Mouse (Mus musculus) CH12F3 (cell line): ENCODE data around the gene Kdm4b.

ENCODE experiments used
- in situ Hi-C: fragments of 300-500 bp; cut with MboI; formaldehyde crosslinking; loops from 2 replicates; pipeline ENCODE4 v1.14.3; 2020; ENCODE audit warnings: low sequenced_read_pairs

Gene Kdm4b

DNA sequence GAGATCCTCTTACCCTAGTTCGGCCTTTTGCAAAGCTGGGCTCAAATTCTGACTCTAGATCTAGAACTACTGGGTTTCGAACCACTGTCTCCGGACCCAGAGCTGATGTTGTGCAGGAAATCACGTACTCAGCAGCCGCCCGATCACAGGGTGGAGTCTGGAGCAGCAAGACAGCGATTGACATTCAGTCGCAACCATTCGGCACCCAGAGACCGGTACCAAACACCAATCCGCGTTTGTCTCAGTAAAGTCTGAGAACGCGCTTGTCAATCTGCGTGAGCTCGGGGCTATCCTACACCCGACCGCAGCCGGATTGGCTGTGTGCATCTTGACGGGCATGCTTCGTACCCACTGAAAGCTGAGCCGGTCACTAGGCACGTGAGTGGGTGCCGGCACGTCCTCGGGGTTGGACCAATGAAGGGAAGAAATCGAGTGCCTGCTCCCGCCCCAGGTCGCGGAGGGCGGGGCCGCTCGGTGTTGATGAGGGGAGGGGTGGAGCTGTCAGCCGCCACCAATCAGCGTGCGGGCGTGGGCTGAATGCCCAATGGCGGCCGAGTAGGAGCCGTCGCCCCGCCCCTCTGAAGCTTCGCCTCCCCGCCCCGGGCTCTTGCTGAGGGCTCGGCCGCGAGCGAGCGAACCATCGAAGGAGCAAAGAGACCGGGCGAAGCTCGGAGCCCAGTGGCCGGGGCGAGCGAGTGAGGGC is at the start of gene Kdm4b:
TSS of gene Kdm4b (plus strand) at position 613 of the 703 bp plus-strand sequence.
- in situ Hi-C loops: no loop called here

DNA sequence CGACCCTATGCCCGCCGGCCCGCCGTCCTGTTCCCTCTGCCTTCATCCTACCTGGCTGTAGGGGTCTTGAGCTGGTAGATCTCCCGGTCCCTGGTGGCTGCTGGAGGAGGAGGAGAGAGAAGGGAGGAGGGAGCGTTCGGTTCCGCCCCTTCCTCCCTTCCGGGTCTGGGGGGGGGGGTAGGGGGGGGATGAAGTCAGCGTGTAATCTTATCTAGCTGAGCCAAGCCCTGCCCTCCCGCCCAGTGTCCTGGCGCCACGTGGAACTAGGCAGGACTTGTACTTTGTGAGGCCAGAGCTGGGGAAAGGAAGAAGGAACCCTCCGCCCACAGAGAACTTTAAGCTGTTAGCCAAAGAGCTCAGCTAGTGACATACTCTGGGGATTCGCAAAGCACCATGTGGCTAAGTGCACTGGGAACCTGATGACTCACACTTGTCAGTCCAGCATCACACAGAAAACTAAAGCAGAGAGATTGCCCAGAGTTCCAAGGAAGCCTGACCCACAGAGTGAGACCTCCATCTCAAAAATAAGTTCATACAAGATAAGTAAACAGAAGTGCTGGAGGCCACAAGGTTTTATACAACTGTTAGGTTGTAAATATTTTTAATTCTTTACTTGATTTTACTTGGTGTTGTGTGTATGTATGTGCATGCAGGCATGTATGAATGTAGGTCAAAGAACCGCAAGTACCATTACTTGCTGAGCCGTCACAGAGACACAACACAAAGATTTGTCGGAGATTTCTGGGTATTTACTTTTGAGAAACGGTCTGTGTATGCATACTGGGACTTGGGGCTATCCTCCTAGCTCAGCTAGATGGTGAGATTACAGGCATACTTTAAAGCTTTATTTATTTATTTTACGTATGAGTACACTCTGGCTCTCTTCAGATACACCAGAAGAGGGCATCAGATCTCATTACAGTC is 49.0 kb upstream of the Kdm4b start, which contains the start of gene Ticam1:
TSS of gene Ticam1 (minus strand) at position 144 of the 924 bp plus-strand sequence.
- in situ Hi-C loops: no loop called here

GRCm38 (mm10) chr17:56277567-56277893 is 48.3 kb upstream of the Kdm4b start:
- in situ Hi-C loops: no loop called here

GRCm38 (mm10) chr17:56278340-56278739 is 47.5 kb upstream of the Kdm4b start:
- in situ Hi-C loops: no loop called here

GRCm38 (mm10) chr17:56279481-56280155 is 46.2 kb upstream of the Kdm4b start:
- in situ Hi-C loops: no loop called here

GRCm38 (mm10) chr17:56281193-56281592 is 44.7 kb upstream of the Kdm4b start:
- in situ Hi-C loops: no loop called here

DNA sequence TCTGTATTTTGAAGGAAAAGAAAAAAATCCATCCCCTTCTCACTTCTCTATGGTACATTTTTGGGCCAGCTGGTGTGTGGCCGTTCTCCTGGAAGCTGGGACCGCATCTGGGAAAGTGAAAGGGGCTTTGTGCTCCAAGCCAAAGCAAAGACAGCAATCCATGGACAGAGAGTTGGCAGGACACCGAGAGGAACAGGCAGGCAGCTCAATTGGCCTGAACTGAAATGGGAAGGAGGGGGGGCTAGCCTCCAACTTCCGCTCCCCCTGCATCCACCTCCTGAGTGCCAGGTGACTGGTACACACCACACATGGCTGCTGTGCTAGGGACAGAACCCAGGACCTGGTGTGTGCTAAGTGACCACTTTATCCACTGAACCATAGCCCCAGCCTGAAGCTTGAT is 43.1 kb upstream of the Kdm4b start:
- in situ Hi-C loops: no loop called here

DNA sequence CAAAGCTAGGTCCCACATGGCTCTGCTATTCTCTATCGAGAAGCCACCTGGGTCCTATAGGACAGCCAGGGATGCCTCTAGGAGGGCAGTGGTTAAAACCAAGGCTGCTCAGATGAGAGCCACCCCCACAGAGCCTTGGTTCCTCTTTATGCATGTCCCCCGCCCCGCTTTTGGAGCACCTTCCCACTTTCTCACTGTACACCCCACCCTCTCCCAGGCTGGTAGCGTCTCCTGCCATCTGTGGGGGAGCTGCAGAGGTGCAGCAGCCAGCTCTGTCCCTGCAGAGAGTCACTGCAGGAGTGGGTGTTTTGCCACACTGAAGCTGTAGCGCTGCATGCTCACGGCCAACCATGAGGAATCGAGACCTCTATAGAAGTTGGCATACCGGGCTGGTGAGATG is 42.5 kb upstream of the Kdm4b start:
- in situ Hi-C loops: no loop called here

- in situ Hi-C loops: no loop called here
Measured at GRCm38 (mm10) chr17:56285995-56286394, 39.9 kb upstream of the Kdm4b start.

- in situ Hi-C loops: no loop called here
Measured at GRCm38 (mm10) chr17:56287830-56288229, 38.0 kb upstream of the Kdm4b start.

GRCm38 (mm10) chr17:56288866-56289265 is 37.0 kb upstream of the Kdm4b start:
- in situ Hi-C loops: no loop called here

DNA sequence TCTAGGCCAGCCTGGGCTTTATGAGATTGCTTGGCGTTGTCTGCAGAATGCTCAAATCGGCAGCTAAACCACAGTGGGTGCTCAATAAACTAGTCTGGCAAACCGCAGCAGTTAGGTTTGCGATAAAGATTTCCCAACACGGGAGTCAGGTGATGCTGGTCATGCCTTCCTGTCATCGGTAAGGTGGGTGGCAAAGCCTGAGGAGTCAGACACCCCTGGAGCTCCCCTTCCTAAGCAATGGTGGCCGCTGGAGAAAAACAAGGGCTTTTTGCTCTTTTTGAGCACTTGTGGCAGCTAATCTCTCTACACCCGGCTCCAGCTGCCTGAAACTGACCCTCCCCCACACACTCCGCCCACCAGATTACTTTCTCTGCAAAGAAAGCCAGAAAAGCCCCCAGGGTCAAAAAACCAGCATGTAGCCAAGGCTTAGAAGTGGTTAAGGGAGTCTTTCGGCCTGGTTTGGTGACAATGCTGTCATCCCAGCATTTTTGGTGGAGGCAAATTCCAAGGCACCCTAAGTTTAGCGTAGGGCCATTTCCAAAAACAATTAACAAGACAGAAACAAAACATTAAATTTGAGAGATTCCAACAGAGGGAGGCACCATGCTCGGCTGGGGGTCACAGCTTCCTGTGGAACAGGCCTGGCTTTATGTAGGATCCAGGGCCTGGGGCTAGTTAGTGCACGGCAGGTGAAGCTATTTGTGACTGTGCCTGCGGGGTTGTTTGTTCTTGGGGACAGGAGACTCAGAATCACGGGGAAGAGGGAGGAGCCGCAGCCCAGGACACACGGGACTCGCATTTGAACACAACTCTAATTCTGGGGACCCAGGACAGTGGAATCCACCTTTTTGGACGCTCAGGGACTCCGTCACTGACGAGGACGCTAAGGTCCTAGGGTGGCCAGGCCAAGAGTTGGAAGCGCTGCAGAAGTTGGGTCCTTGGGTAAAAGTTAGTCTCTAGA is 36.2 kb upstream of the Kdm4b start:
- in situ Hi-C loops: no loop called here

DNA sequence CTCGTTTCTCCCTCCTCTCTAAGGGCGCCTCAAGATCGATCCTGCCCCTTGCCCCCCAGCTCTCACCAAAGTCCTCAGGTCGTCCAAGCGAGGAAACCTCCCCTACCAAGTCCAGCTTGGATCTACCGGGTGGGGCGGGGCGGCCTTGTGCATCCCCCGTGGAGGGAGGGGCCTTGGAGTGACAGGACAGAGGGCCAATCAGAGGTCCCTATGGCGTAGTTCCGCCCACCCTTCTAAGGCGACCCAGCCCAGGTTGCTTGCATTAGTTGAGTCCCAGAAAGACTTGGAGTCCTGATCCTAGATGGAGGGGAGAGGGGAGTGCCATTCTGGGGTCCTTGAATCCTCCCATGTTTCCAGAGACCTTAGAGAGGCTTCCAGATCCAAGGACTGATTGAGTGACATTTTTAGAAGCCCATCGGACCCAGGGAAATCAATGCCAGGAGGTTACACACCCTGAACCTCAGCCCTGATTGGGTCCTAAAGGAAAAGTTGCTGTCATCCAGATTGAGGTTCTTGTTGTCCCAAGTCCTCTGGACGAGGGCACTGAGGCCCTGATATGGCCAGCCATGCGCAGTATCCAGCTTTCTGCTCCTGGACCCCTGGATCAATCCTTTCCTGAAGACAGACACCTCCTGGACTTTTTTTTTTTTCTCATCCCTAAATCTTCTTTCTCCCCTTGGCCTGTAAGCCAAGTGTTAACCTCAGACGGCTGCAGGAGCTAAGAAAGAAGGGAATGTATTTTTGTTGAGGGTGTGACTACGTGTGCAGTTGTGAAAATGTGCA is 35.3 kb upstream of the Kdm4b start:
- in situ Hi-C loops: no loop called here

- in situ Hi-C loops: no loop called here
Measured at GRCm38 (mm10) chr17:56291171-56291511, 34.7 kb upstream of the Kdm4b start.

DNA sequence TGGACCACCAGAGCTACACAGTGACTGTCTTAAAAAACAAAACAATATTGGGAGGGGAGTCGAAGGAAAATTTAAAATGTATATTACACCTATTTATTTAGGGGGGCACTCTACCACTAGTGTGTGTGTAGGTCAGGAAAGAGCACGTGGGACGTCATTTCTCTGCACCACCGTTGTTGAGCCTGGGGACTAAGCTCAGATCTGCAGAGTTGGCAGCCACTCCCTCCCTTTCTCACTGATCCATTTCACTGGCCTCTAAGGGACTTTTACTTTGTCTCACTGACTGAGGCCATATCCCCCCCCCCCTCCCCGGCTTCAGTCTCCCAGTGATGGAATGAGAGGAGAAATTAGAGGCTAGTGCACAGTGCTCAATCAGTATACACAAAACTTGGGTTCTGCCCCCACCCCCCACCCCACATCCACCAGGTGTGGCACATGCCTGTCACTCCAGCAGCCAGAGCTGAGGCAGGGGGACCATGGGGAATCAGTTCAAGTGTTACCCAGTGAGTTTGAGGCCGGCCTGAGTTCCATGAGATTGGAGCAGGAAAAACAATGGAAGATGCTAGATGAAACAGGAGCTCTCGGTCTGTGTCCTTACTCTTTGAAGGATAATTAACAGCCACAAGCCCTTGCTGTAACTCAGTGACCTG is 33.9 kb upstream of the Kdm4b start:
- in situ Hi-C loops: no loop called here

DNA sequence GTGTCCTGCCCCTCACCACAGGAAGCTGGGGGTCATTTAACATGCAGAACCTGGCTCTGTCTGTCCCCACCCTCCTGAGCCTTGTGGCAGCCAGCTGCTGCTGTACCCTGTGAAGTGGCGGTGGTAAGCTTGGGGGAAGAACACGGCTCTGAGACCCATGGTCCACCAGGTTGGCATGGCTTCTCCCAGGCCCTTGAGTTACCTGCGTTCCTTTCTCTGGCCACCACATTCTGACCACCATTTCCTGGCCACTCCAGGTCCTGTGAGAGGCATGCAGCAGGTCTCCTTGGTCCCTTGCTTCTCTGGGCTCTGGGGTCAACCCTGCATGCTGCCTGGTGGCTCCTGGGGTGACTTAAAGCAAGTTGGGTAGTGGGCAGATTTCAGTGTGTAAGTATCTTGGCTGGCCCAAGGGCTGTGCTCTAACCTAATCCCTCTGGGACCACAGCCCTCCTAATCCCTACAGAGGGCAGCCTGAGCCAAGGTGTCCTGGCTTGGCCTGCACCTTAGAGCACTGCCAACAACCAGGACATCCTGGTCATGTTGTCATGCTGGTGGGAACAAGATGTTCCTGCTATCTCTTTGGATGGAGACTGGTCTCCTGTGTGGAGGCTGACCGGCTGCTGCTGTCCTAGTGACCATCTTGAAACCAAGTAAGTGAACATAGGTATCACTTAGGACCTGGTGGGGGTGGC is 33.2 kb upstream of the Kdm4b start, which contains the start of gene Plin3:
TSS of gene Plin3 (minus strand) at position 343 of the 692 bp plus-strand sequence.
- in situ Hi-C loops: no loop called here

DNA sequence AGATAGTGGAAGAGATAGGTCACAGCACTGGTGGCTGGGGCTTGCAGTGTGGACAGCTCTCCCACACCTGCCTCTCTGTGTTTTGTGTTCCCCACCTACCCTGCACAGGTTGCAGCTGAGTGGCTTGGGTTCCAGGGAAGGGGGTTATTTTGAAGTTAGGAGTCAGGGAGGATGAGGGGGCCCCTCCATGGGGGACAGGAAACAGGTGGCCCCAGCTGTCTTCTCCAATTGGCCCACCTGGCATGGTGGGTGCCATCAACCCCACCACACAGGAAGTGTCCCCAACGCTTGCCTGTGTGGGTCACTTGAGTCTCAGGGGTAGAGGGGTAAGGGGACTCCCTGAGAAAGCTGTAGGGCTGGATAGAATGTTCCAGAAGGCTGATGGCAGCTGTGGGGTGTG is 32.6 kb upstream of the Kdm4b start:
- in situ Hi-C loops: no loop called here

DNA sequence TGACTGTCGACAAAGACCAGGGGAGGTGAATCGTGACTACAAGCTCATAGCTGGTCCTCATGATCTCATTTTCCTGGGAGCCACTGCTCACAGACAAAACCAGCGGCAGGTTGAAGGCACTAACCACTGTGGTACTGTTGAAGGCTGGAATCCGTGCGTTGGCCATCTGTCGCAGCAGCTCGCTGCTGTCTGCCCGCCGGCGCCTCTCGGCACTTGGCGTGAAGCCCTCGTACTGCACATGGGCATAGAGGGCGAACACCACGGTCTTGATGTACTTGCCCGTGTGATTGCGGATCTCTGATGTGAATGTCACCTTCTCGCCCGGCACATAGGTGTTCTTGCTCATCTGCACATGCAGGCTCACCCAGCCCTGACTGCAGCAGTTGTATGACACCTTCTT is 31.6 kb upstream of the Kdm4b start:
- in situ Hi-C loops: no loop called here

DNA sequence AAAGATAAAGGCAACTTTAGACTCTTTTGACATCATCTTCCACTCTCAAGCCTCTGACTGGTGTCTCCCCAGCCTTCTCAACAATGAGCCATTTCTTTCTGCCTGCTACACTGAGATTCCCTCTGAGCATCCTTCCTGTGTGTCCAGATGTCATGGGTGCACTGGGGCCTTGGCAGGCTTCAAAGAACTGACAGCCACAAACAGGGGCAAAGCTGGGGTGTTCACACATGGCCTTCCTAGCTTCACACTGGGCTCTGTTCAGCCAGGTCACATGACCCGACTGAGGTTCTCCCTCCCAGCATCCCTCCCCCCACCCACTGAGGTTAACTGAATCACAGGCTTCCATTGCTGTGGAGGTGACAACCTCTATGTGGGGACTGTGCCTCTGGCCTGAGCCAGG is 29.7 kb upstream of the Kdm4b start:
- in situ Hi-C loops: no loop called here
